Mouse (Mus musculus) C2C12 (cell line): ENCODE data around the gene Tbata. TPM values are rescaled to one million over a fixed set of nuclear protein-coding genes. Genes with fewer than 3 reads are reported as not detected.

Experiments
- H3K27me3 ChIP-seq: one replicate; pipeline ENCODE4 v1.6.1; 2011; ENCODE audit not compliant: control insufficient read depth, insufficient read depth, insufficient read length
- H3K36me3 ChIP-seq: one replicate; pipeline ENCODE4 v1.6.1; 2011; ENCODE audit not compliant: control insufficient read depth, insufficient read depth
- H3K4me3 ChIP-seq: one replicate; pipeline ENCODE4 v1.5.1; 2011; ENCODE audit warnings: mild to moderate bottlenecking, control low read depth; ENCODE audit not compliant: poor library complexity, insufficient read depth, severe bottlenecking
- H3K79me2 ChIP-seq: one replicate; pipeline ENCODE4 v1.6.1; 2011; ENCODE audit not compliant: control insufficient read depth, insufficient read depth
- H3K79me3 ChIP-seq: one replicate; pipeline ENCODE4 v1.6.1; 2011; ENCODE audit warnings: low read depth, control low read depth
- H3ac ChIP-seq: one replicate; pipeline ENCODE3; 2011; ENCODE audit warnings: low read depth; ENCODE audit not compliant: control insufficient read depth, insufficient read length
- CEBPB ChIP-seq: IDR thresholded peaks from one replicate; pipeline ENCODE4 v1.6.1; 2011; ENCODE audit warnings: low read depth, mild to moderate bottlenecking, control low read depth, moderate library complexity
- CTCF ChIP-seq: IDR thresholded peaks from one replicate; pipeline ENCODE4 v1.5.1; 2011; ENCODE audit not compliant: control insufficient read depth, insufficient read depth, insufficient read length
- FOSL1 ChIP-seq: IDR thresholded peaks from one replicate; pipeline ENCODE4 v1.8.0; 2011; ENCODE audit warnings: mild to moderate bottlenecking, low read length; ENCODE audit not compliant: poor library complexity, insufficient read depth, severe bottlenecking
- MAX ChIP-seq: IDR thresholded peaks from one replicate; pipeline ENCODE4 v1.6.1; 2011; ENCODE audit warnings: mild to moderate bottlenecking, control low read depth
- MYOD1 ChIP-seq: IDR thresholded peaks from one replicate; pipeline ENCODE4 v1.6.1; 2011; ENCODE audit warnings: low read depth; ENCODE audit not compliant: control insufficient read depth, insufficient read length
- MYOG ChIP-seq: IDR thresholded peaks from one replicate; pipeline ENCODE4 v1.6.1; 2011; ENCODE audit not compliant: control insufficient read depth, insufficient read length; ENCODE audit errors: extremely low read depth
- USF1 ChIP-seq: IDR thresholded peaks from one replicate; pipeline ENCODE4 v1.6.1; 2011; ENCODE audit warnings: low read depth, mild to moderate bottlenecking, control low read depth, moderate library complexity
- polyA plus RNA-seq: library from polyadenylated mRNA; unstranded; fragments of >200 nt; fragmentation: generic; extraction: Trizol; gene quantifications from one replicate; pipeline ENCODE4 v1.2.1, GENCODE M21; 2012; ENCODE audit warnings: missing spikeins

The Tbata gene
- polyA plus RNA-seq, 1 experiment: not detected

DNA sequence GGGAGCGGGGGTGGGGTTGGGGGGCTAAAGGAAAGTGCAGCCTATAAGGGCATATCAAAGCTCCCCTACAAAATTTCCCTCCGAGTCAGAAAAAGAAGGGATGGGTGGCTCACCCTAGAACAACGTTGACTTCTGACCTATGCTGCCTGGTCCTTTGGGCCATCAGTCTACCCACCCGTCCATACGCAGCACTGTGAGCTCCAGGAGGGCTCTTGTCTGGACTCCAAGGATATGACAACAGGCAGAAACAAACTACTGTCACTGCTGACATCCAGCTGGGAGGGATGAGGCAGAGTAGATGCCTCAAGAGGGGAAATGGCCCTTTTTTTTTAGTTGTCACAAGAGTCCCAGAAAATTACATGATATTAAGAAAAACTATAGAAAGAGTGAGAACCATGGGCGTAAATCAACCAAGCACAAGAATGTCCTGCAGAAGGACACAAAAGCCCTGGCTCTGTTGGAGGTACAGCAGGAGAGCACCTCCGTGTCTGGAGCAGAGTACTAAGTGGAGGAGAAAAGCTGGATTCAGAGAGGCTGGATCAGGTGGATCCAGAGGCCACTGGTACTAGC, 4.6 kb downstream of the Tbata start:
- no peaks in the 10 kb centered on the region for H3K36me3 ChIP-seq
- H3ac ChIP-seq: no peak overlapping the region
- TF ChIP-seq MAX: no peak
- TF ChIP-seq FOSL1: no peak
- no peak for TF ChIP-seq CTCF
- TF ChIP-seq CEBPB: no peak
- no peak for TF ChIP-seq USF1
- no peak for TF ChIP-seq MYOG
- no peak for TF ChIP-seq MYOD1
- no peak overlapping the region for H3K4me3 ChIP-seq
- no peaks in the 10 kb centered on the region for H3K79me2 ChIP-seq
- peaks cover 4% of the 10 kb centered on the region for H3K27me3 ChIP-seq
- H3K79me3 ChIP-seq: no peaks in the 10 kb centered on the region

DNA sequence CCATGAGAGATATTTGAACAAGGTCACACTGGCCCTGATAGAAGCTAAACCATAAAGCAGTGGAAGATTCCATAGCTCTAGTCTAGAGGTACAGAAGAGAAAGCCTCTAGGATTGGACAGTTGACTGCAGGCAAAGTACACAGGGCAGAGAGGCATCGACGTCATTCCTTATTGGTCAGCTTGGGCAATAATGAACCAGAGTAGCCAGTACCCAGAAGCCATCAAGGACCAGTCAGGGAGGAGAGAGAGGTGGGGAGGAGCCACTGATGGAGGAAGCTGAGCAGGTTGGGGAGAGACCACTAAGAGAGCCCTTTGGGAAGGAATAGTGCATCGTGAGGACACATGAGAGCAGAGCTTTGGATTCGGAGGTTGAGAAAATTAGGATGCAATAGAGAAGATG, 6.0 kb downstream of the Tbata start:
- Histone ChIP-seq H3K79me3 (no peaks in the 10 kb centered on the region), H3ac (no peak overlapping the region), H3K4me3 (no peak overlapping the region), H3K79me2 (no peaks in the 10 kb centered on the region), H3K27me3 (no peaks in the 10 kb centered on the region), H3K36me3 (no peaks in the 10 kb centered on the region)
- TF ChIP-seq CEBPB (no peak), FOSL1 (no peak), MAX (no peak), MYOD1 (no peak)

DNA sequence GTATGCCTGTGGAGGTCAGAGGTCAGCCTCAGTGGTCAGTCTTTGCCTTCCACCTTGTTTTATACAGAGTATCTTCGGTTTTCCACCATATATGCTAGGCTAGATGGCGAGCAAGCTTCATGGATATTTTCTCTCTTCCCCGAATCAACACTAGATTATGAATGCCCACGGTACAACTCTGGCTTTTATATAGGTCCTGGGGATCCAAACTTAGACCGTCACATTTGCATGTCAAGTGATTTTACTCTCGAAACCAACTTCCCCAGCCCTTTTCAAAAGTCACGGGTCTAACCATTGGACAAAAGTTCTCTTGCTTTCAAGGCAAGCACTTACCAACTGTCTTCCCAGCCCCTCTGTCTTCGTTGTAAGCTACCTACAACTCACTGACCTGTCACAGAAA, 6.9 kb downstream of the Tbata start:
- H3ac ChIP-seq: no peak overlapping the region
- H3K27me3 ChIP-seq: no peaks in the 10 kb centered on the region
- no peak for TF ChIP-seq FOSL1
- TF ChIP-seq MAX: no peak
- TF ChIP-seq CEBPB: no peak
- no peak for TF ChIP-seq USF1
- no peak for TF ChIP-seq MYOD1
- no peak for TF ChIP-seq CTCF
- TF ChIP-seq MYOG: no peak
- H3K79me3 ChIP-seq: no peaks in the 10 kb centered on the region
- no peaks in the 10 kb centered on the region for H3K36me3 ChIP-seq
- H3K79me2 ChIP-seq: no peaks in the 10 kb centered on the region
- no peak overlapping the region for H3K4me3 ChIP-seq

DNA sequence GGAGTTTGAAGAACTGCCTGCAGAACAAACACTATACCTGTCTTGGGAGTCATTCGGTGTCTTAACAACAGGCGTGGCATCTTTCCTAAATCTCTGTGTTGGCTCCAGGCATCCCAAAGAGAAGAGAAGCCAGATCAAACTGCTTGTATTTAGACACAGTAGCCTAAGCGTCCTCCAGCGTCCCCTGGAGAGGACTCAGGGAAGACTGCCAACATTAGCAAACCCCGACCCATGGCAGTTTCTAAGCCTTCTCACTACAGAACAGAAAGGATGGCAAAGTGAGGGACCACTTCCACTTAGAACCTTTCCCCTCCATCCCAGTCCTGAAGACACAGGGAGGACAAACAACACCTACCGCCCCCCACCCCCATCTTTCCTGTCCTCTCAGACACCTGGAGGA, 8.2 kb downstream of the Tbata start:
- TF ChIP-seq CTCF: no peak
- no peak for TF ChIP-seq MYOG
- TF ChIP-seq FOSL1: no peak
- no peak for TF ChIP-seq MAX
- TF ChIP-seq MYOD1: no peak
- TF ChIP-seq USF1: no peak
- TF ChIP-seq CEBPB: no peak
- H3ac ChIP-seq: no peak overlapping the region
- H3K36me3 ChIP-seq: no peaks in the 10 kb centered on the region
- H3K27me3 ChIP-seq: no peaks in the 10 kb centered on the region
- no peaks in the 10 kb centered on the region for H3K79me3 ChIP-seq
- no peak overlapping the region for H3K4me3 ChIP-seq
- no peaks in the 10 kb centered on the region for H3K79me2 ChIP-seq

DNA sequence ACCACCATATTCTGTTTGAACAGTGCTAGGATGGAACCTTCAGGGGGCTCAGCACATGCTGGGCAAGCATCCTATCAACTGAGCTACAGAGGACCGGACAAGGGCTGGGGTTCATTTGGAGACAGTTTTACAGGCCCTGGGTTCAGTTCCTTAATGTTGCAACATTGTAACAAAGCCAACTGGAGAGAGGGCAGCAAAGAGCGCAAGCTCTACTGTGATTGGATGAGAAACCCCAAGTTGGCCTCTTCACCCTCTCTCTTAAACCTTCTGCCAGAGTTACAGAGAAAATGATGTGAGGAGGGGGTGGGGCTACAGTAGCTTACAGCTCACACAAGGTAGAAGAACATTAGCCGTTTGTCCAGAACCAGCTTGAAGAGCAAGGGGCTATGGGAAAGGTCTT, 15.2 kb downstream of the Tbata start:
- Histone ChIP-seq H3K4me3 (no peak overlapping the region), H3K79me2 (no peaks in the 10 kb centered on the region), H3K36me3 (no peaks in the 10 kb centered on the region), H3ac (no peak overlapping the region), H3K27me3 (no peaks in the 10 kb centered on the region), H3K79me3 (no peaks in the 10 kb centered on the region)
- TF ChIP-seq MYOD1: no peak
- no peak for TF ChIP-seq USF1
- no peak for TF ChIP-seq FOSL1
- TF ChIP-seq CTCF: no peak
- no peak for TF ChIP-seq CEBPB
- TF ChIP-seq MYOG: no peak
- TF ChIP-seq MAX: no peak

DNA sequence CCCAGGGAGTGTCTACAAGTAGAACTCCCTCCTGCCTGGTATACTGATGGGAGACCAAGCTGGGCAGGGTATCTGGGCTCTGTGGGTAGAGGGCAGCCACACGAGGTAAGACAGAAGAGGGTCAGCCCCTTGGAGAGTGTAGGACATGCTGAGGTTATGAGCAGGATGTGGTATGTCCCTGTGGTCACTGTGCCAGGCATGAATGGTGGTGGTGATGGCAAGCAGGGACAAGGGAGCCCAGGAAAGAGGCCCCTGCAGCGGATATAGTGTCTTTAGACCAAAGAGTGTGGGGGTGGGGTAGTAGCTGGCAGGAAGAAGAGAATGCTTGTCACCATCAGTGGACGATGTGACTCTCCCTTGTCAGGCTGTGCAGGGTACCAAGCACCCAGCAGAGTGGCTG, 16.3 kb downstream of the Tbata start:
- TF ChIP-seq USF1 (no peak), MYOG (no peak), FOSL1 (no peak), CTCF (no peak), MAX (no peak), MYOD1 (no peak), CEBPB (no peak)
- Histone ChIP-seq H3K27me3 (no peaks in the 10 kb centered on the region), H3K79me2 (no peaks in the 10 kb centered on the region), H3K4me3 (no peak overlapping the region), H3K79me3 (no peaks in the 10 kb centered on the region), H3K36me3 (no peaks in the 10 kb centered on the region), H3ac (no peak overlapping the region)
